Mouse (Mus musculus) hindbrain, postnatal 0 days (tissue): ENCODE measurements around the gene Ripply3. TPM values are rescaled to one million over a fixed set of nuclear protein-coding genes. Genes with fewer than 3 reads are reported as not detected.

Experiments used
- ATAC-seq: fragments of 200-750 bp; cut with Nextera tagmentation; 2 replicates; pipeline ENCODE4 v1.8.0; 2017; ENCODE audit warnings: mild to moderate bottlenecking, moderate TSS enrichment, moderate library complexity
- DNase-seq: peaks from one replicate; pipeline ENCODE4 v3.0.0-alpha.2; 2015; ENCODE audit warnings: low spot score
- H3K27ac ChIP-seq: fragments of 300-500 bp; sonication (generic); 2 replicates; pipeline ENCODE4 v1.5.1; 2014; ENCODE audit warnings: mild to moderate bottlenecking
- H3K27me3 ChIP-seq: fragments of 300-500 bp; sonication (generic); 2 replicates; pipeline ENCODE4 v1.6.1; 2014; ENCODE audit warnings: low read length, mixed read lengths; ENCODE audit not compliant: insufficient read depth
- H3K36me3 ChIP-seq: fragments of 300-500 bp; sonication (generic); 2 replicates; pipeline ENCODE4 v1.6.1; 2014; ENCODE audit warnings: low read length, mixed read lengths; ENCODE audit not compliant: insufficient read depth
- H3K4me1 ChIP-seq: fragments of 300-500 bp; sonication (generic); 2 replicates; pipeline ENCODE4 v1.6.1; 2014; ENCODE audit warnings: antibody characterized with exemption, low read length, mixed read lengths; ENCODE audit not compliant: insufficient read depth
- H3K4me2 ChIP-seq: fragments of 300-500 bp; sonication (generic); 2 replicates; pipeline ENCODE4 v1.6.1; 2014; ENCODE audit warnings: low read depth, mild to moderate bottlenecking, low read length, moderate library complexity, mixed read lengths
- H3K4me3 ChIP-seq: fragments of 300-500 bp; sonication (generic); 2 replicates; pipeline ENCODE4 v1.5.1; 2014; ENCODE audit warnings: low read length
- H3K9ac ChIP-seq: fragments of 300-500 bp; sonication (generic); replicated peaks from 2 replicates; pipeline ENCODE4 v1.6.1; 2014; ENCODE audit warnings: mild to moderate bottlenecking, low read length, moderate library complexity, mixed read lengths
- H3K9me3 ChIP-seq: fragments of 300-500 bp; sonication (generic); 2 replicates; pipeline ENCODE4 v1.6.1; 2016; ENCODE audit warnings: low read length, mixed read lengths
- CTCF ChIP-seq: IDR thresholded peaks from 2 replicates; pipeline ENCODE4 v1.5.1; 2016; ENCODE audit warnings: antibody characterized with exemption, control low read depth, low read depth
- WGBS: fragments of 180-500 bp; shearing (Covaris S2); extraction: QIAGEN DNeasy Blood & Tissue Kit; methylation state at CpG from one replicate; pipeline ENCODE4 v1.1.7; 2014; 5-methylcytosine and 5-hydroxymethylcytosine counted together
- polyA plus RNA-seq: library from polyadenylated mRNA; unstranded; fragments of >200 nt; fragmentation: Nextera tagmentation; extraction: Ambion mirVana; gene quantifications from 2 replicates; pipeline ENCODE4 v1.2.1, GENCODE M21; 2015
- total RNA-seq: library from RNA; depleted of rRNA; stranded (reverse); fragments of >200 nt; gene quantifications from 2 replicates; pipeline ENCODE4 v1.2.3, GENCODE M21; 2014; rRNA removed

Gene Ripply3
- total RNA-seq: 0.68 and 2.2 TPM in 2 replicates
- 0.91 and 1.0 TPM in 2 replicates for polyA plus RNA-seq

DNA sequence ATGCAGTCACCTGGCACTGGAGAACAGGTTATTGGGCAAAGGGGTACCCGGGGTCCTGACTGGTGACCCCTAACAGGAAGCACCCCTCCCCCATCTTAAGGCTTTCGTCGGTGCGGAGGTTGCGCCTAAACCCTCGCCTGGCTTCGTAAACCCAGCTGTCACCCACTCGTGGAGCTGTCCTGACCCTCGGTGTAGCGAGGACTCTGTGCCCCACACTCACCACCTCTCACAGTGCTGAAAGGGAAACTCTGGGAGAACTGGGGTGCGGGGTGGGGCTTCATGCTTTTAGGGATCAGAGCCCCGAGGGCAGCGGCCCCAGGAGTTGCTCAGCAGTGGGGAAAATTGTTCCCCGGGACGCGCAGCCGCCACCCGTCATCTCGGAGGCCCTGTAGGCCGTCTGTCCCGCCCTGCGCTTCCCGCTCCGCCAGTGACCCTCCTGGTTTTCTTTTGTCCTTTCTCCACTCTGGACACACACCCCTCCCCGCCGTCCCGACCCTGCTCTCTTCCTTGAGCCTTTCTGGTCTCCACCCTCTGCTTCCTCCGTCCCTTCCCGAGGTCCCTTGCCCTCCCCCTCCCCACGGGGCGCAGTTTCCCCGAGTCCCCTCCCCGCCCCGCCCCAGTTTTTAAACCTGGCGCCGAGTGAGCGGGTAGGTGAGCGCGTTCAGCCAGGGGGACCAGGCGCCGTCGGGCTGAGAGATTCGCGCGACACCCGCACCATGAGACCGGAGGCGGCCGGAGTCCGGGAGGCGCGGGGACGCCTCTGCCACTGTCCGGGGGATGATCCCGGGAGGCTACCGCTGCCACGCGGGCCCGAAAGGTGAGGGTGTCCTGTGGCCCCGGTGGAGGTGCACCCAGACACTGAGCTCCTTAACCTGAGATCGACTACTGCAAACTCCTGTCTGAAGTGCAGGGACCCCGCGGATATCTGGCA is at the start of gene Ripply3:
TSS of gene Ripply3 (plus strand) at position 640 of the 931 bp plus-strand sequence.
- Histone ChIP-seq H3K4me1 (peaks cover 3% of the 10 kb centered on the region; the same call in 1 of the 2 replicates), H3K9me3 (no peaks in the 10 kb centered on the region), H3K36me3 (no peaks in the 10 kb centered on the region), H3K27ac (no peak within 1 kb of the TSS), H3K27me3 (peaks cover 9% of the 10 kb centered on the region), H3K4me3 (peak within 1 kb of the TSS; percentile 42), H3K9ac (peak within 1 kb of the TSS; percentile 22; the same call in 1 of the 2 replicates), H3K4me2 (peak within 1 kb of the TSS; percentile 68)
- ATAC-seq: 0 out of 2 replicates have a peak, but pooled peaks have one; percentile 35
- WGBS: 2% methylated on average over 63 of the region's 63 CpGs
- TF ChIP-seq CTCF: no peak
- DNase-seq: no peak

DNA sequence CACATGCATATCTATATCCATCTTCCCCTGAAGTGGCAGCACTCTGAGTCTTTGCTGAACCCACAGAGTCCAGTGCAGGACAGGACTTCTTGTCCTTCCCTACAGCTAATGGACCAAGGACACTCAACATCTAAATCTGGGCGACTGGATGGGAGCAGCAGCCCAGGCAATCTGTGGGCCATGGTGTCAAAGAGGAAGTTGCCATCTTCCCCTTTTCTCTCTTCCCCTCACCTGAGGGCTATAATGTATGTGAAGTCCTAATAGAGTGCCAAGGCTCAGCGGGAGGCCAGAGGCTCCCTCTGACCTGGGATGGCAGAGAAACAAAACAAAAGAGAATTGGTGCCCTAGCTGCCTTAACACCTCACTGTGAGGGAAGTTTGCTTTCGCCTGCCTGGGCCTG is 44.2 kb upstream of the Ripply3 start:
- Histone ChIP-seq H3K27me3 (no peaks in the 10 kb centered on the region), H3K36me3 (no peaks in the 10 kb centered on the region), H3K27ac (no peak overlapping the region), H3K4me3 (no peak overlapping the region), H3K9me3 (no peaks in the 10 kb centered on the region), H3K4me2 (no peak overlapping the region), H3K4me1 (no peaks in the 10 kb centered on the region), H3K9ac (no peak overlapping the region)
- 92% methylated on average over 3 of the region's 3 CpGs for WGBS
- ATAC-seq (no peak), DNase-seq (no peak)
- no peak for TF ChIP-seq CTCF

DNA sequence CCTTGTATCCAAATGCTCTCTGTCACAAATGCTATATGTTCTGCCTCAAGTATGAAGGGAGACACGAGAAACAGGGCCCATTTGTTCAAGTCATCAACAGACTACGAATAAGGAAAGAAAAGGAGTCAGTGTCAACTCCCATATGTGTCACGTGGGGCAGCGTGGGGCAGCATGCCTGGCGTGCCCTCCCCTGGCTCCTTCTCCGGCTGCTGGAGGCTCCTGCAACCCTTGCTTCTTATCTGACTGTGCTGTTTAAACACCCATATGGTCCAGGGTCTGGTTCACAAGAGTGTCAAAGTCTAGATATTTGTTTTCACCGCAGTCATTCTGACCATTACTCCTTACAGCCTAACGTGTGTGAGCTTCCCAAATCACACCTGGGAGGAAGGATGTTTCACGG is 40.4 kb upstream of the Ripply3 start:
- Histone ChIP-seq H3K27ac (no peak overlapping the region), H3K4me1 (no peaks in the 10 kb centered on the region), H3K36me3 (no peaks in the 10 kb centered on the region), H3K27me3 (no peaks in the 10 kb centered on the region), H3K4me3 (no peak overlapping the region), H3K9ac (no peak overlapping the region), H3K4me2 (no peak overlapping the region), H3K9me3 (no peaks in the 10 kb centered on the region)
- ATAC-seq (no peak), DNase-seq (no peak)
- 81% methylated on average over 9 of the region's 9 CpGs for WGBS
- TF ChIP-seq CTCF: no peak

DNA sequence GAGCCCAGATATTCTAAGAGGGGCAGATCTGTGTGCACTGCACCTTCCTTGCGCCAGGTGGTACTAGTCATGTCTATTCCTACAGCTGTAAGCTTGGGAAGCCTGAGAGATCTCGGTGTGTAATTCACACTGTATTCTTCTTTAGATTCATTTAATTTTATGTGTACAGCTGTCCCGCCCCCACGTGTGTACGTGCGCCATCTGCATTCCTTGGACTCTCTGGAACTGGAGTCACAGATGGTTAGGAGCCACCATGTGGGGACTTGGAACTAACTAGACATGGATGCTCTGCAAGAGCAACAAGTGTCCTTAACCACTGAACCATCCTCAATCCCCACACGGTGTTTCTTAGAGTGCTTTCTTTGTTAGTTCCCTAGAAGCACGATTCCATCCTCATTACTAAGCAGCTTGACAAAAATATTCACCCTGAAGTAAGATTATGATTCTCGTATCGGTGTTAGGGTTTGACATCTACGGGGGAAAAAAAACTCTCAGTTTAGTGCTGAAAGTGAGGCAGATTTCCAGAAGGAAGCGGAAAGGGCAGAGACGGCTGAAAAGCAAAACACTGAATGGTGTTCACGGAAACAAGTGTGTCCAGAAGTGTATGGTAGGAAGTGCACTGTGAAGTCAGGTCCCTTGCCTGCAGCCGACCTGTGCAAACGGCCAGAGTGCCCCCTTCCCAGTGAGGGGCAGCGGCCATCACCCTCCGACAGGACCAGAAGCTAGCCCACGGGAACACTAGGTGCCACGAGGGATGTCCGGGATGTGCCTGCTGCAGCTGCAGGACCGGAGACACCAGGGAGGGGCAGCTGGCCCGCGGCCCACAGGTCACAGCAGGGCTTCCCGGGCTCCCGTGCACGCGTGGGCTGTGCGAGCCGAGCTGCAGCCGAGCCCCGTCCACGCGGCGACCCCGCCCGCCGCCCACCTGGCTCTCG is 38.8 kb upstream of the Ripply3 start:
- Histone ChIP-seq H3K27ac (peak overlapping the region; percentile 83), H3K4me1 (no peaks in the 10 kb centered on the region), H3K36me3 (no peaks in the 10 kb centered on the region), H3K4me2 (peak overlapping the region; percentile 96), H3K4me3 (peak overlapping the region; percentile 76), H3K9ac (peak overlapping the region; percentile 78), H3K27me3 (no peaks in the 10 kb centered on the region), H3K9me3 (no peaks in the 10 kb centered on the region)
- WGBS: 8% methylated on average over 38 of the region's 39 CpGs
- TF ChIP-seq CTCF: peak; percentile 40
- ATAC-seq (peak; percentile 46), DNase-seq (peak; percentile 64)

DNA sequence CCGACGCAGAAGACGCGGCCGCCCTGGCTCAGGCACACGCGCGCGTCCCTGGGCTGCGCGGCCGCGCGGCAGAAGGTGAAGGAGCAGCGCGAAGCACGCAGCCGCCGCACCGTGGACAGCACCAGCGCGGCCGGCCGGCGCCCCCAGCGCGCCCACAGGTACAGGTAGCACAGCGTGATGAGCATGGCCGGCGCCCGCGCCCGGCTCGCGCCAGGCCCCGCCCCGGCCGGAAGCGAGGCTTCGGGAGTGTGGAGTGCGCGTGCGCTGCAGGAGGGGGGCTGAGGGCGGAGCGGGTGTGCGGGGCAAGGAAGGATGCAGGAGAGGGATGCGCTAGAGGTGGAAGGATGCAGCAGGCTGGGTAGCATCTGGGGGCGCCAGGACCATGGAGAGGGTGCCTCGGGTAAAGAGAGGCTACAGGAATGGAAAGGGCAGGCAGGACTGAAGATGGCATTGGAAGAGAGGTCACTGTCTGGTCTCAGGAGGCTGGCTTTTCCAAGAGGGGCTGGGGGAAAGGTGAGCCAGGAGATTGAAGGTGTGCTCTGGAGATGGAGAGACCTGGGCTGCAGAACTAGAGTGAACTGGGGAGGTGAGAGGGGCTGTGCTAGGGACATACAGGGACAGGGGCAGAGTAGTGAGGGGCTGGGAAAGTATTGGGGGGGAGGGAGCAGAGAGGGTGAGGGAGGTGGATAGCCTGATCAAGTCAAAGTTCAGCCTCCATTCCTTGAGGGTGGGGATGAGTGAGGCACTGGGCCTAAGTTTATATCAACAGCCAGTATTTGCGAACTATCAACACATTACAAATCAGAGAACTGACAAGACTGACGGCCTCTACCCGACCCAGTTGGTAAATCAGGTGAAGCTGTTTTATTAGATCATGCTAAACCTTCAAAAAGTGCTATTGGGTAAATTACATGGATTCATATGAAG is 37.9 kb upstream of the Ripply3 start:
- Histone ChIP-seq H3K4me3 (peak overlapping the region; percentile 76), H3K4me2 (peak overlapping the region; percentile 96), H3K36me3 (no peaks in the 10 kb centered on the region), H3K27me3 (no peaks in the 10 kb centered on the region), H3K9ac (peak overlapping the region; percentile 78), H3K27ac (peak overlapping the region; percentile 83), H3K4me1 (no peaks in the 10 kb centered on the region), H3K9me3 (no peaks in the 10 kb centered on the region)
- TF ChIP-seq CTCF: no peak
- DNase-seq (peak; percentile 92), ATAC-seq (peak; percentile 96)
- 6% methylated on average over 50 of the region's 52 CpGs for WGBS
